Mouse (Mus musculus) midbrain, embryonic 16.5 days (tissue): Measurements from ENCODE around the gene Sqor. TPM values are rescaled to one million over a fixed set of nuclear protein-coding genes. Genes with fewer than 3 reads are reported as not detected.

ENCODE experiments used
- ATAC-seq: fragments of 200-750 bp; cut with Nextera tagmentation; 2 replicates; pipeline ENCODE4 v1.8.0; 2017; ENCODE audit warnings: moderate TSS enrichment
- H3K27ac ChIP-seq: fragments of 300-500 bp; sonication (generic); 2 replicates; pipeline ENCODE4 v1.5.1; 2014; ENCODE audit warnings: mild to moderate bottlenecking, low read length, mixed read lengths
- H3K27me3 ChIP-seq: fragments of 300-500 bp; sonication (generic); 2 replicates; pipeline ENCODE4 v1.6.1; 2014; ENCODE audit warnings: low read depth, low read length, mixed read lengths; ENCODE audit not compliant: control insufficient read depth, insufficient read depth
- H3K36me3 ChIP-seq: fragments of 300-500 bp; sonication (generic); 2 replicates; pipeline ENCODE4 v1.6.1; 2014; ENCODE audit warnings: mild to moderate bottlenecking, low read length, moderate library complexity, mixed read lengths; ENCODE audit not compliant: control insufficient read depth, insufficient read depth
- H3K4me1 ChIP-seq: fragments of 300-500 bp; sonication (generic); 2 replicates; pipeline ENCODE4 v1.6.1; 2014; ENCODE audit warnings: mild to moderate bottlenecking, low read length, mixed read lengths; ENCODE audit not compliant: control insufficient read depth, insufficient read depth
- H3K4me2 ChIP-seq: fragments of 300-500 bp; sonication (generic); 2 replicates; pipeline ENCODE4 v1.6.1; 2014; ENCODE audit warnings: mild to moderate bottlenecking, low read length, mixed read lengths
- H3K4me3 ChIP-seq: fragments of 300-500 bp; sonication (generic); 2 replicates; pipeline ENCODE4 v1.5.1; 2014; ENCODE audit warnings: low read depth, mild to moderate bottlenecking, low read length, moderate library complexity, mixed read lengths
- H3K9ac ChIP-seq: fragments of 300-500 bp; sonication (generic); 2 replicates; pipeline ENCODE4 v1.6.1; 2014; ENCODE audit warnings: low read depth, low read length, mixed read lengths
- H3K9me3 ChIP-seq: fragments of 300-500 bp; sonication (generic); replicated peaks from 2 replicates; pipeline ENCODE4 v1.6.1; 2014; ENCODE audit warnings: mild to moderate bottlenecking, low read length, mixed read lengths; ENCODE audit not compliant: control insufficient read depth, poor library complexity, severe bottlenecking
- WGBS: fragments of 180-500 bp; shearing (Covaris S2); extraction: QIAGEN DNeasy Blood & Tissue Kit; methylation state at CpG from one replicate; pipeline ENCODE4 v1.1.7; 2014; 5-methylcytosine and 5-hydroxymethylcytosine counted together
- polyA plus RNA-seq: library from polyadenylated mRNA; unstranded; fragments of >200 nt; fragmentation: Nextera tagmentation; extraction: Ambion mirVana; gene quantifications from 2 replicates; pipeline ENCODE4 v1.2.1, GENCODE M21; 2015

Gene Sqor
- polyA plus RNA-seq, 1 experiment from 2014 or later, result 2.4 TPM

DNA sequence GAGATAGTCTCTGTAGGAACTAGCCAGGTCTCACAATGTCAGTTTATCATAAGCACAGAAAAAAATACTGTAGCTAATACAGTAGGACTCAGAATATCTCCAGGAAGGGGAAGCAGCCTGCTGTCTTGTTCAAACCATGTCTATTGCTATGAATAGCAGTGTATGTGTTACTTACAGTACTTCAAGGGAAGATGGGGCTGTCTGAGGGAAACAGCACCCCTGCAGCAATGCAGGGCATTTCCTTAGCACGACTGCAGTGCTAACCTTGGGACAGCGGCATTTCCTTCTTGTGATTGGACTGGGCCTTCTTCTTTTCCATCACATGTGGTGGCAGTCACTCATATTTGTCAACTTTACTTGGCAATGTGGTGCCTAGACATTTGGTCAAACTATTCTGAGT lies 11.8 kb downstream of the Sqor start:
- no peak for ATAC-seq

DNA sequence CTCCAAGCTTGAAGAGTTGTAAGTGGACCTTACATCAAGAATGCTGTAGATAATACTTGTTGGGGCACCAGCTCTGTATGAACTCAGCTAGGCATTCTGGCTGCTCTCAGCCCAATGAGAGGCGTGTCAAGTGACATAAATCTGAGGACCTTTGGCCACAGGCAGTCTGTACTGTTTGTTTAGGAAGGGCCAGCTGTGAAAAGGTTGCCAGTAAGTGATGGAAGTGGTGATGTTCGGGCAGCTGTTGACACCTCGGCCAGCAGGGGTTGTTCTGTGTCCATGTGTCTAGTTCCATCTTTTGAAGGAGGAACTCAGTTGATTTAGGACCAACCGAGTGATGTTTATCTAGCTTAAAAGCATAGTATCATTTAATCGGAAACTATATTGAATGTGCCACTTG lies 14.9 kb downstream of the Sqor start:
- 79% methylated on average over 5 of the region's 5 CpGs for WGBS
- H3K4me1 ChIP-seq, result no peaks in the 10 kb centered on the region
- no peaks in the 10 kb centered on the region for H3K36me3 ChIP-seq
- no peak overlapping the region for H3K9ac ChIP-seq
- H3K4me2 ChIP-seq, result no peak overlapping the region
- no peak for ATAC-seq
- no peaks in the 10 kb centered on the region for H3K9me3 ChIP-seq
- no peaks in the 10 kb centered on the region for H3K27me3 ChIP-seq
- H3K27ac ChIP-seq, result no peak overlapping the region
- H3K4me3 ChIP-seq, result no peak overlapping the region

More for the DNA sequence above, 11.8 kb downstream of the Sqor start:
- no peak overlapping the region for H3K4me2 ChIP-seq
- WGBS, result 86% methylated on average over 2 of the region's 2 CpGs
- H3K4me1 ChIP-seq, result no peaks in the 10 kb centered on the region
- no peaks in the 10 kb centered on the region for H3K9me3 ChIP-seq
- H3K36me3 ChIP-seq, result no peaks in the 10 kb centered on the region
- no peak overlapping the region for H3K9ac ChIP-seq
- no peak overlapping the region for H3K27ac ChIP-seq
- no peaks in the 10 kb centered on the region for H3K27me3 ChIP-seq
- no peak overlapping the region for H3K4me3 ChIP-seq

DNA sequence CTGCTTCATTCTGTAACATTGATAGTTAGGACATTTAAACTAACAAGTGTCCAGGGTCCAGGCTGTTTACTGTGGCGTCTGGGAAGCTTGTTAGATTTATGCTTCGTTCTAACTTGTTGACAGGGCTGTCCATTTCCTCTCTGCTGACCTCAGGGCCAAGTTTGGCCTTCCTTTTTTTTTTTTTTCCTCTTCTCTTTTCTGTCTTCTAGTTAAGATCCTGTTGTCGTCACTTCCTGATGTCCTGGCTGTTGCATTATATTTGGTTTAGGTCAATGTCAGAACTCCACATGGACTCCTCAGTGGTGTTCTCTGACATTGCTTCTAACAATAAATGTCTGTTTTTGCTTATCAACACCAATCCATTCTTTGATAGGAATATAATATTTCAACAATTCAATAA lies 15.4 kb downstream of the Sqor start:
- no peaks in the 10 kb centered on the region for H3K27me3 ChIP-seq
- 80% methylated on average over 3 of the region's 3 CpGs for WGBS
- H3K27ac ChIP-seq, result no peak overlapping the region

DNA sequence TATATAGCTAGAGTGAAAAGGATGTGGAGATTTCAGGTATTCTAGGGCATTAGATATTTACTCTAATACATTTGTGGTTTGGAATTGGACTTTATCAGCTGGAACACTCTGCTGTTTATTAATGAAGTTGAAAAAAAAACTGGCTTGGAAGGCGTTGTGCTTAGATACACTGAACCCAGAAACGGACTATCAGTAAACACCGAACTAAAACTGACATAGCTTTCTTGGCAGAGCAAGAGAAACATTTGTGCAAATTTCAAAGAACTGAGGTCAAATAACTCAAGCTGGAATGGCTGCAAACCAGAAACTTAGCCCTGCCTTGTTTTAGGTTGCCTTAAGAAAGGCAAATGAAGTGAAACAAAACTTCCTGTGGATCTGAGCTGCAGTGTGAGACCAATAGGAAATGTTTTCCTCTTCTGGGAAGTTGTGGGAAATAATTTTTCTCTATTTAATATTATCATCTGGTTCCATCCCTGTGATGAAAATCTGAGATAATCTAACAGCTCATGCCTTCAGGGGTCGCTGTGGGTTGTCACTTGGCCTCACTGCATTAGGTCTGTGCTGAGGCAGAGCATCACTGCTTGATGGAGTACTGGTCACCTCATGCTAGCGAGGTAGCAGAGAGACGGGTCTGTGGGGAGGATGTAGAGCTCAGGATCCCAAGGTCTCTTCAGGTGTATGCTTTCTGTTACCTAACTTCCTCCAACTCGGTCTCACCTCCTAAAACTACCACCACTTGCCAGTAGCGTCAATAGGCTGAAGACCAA lies 16.7 kb downstream of the Sqor start:
- H3K27ac ChIP-seq, result no peak overlapping the region
- no peak overlapping the region for H3K9ac ChIP-seq
- ATAC-seq, result no peak
- no peaks in the 10 kb centered on the region for H3K36me3 ChIP-seq
- 82% methylated on average over 8 of the region's 8 CpGs for WGBS
- no peaks in the 10 kb centered on the region for H3K4me1 ChIP-seq
- no peaks in the 10 kb centered on the region for H3K27me3 ChIP-seq
- H3K9me3 ChIP-seq, result no peaks in the 10 kb centered on the region
- no peak overlapping the region for H3K4me3 ChIP-seq
- no peak overlapping the region for H3K4me2 ChIP-seq

More for the DNA sequence above, 15.4 kb downstream of the Sqor start:
- ATAC-seq, result no peak
- no peaks in the 10 kb centered on the region for H3K4me1 ChIP-seq
- no peak overlapping the region for H3K9ac ChIP-seq
- no peaks in the 10 kb centered on the region for H3K36me3 ChIP-seq
- H3K9me3 ChIP-seq, result no peaks in the 10 kb centered on the region
- H3K4me3 ChIP-seq, result no peak overlapping the region
- H3K4me2 ChIP-seq, result no peak overlapping the region

DNA sequence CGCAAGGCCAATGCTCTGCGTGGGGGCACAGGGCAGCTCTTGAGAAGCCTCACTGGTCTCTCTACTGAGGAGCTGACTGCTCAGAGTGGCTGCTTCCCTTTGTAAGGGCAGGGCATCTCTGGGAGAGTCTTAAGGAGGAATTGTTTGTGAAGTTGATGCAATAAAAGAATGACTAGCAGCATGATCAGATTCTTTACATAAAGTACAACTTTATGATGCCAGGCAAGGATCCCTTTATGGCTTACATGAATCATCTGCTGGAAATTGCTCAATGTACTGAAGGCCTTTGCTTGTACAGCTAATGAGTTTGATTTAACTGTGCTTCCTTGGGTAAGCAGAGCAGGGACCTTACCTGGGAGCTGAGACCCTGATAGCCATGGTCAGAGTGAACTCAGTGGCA lies 18.7 kb downstream of the Sqor start:
- Histone ChIP-seq H3K36me3 (no peaks in the 10 kb centered on the region), H3K9me3 (no peaks in the 10 kb centered on the region)
- no peak for ATAC-seq

DNA sequence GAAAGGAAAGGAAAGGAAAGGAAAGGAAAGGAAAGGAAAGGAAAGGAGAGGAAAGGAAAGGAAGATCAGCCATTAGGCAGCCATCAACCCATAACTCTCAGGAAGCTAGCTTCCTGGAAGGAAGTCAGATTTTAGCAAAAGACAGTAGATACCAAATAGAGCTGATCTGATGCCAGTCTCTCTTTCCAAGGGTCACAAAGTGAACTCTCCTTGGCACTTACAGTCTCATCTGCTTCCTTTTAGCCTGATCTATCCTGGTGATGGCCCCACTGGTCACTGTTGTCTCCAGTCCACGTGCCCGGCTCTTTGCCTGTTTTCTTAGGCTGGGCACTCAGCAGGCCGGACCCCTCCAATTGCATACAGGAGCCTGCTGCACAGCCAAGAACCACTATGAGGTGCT lies 19.7 kb downstream of the Sqor start:
- Histone ChIP-seq H3K4me3 (no peak overlapping the region), H3K4me2 (no peak overlapping the region), H3K27ac (no peak overlapping the region), H3K9ac (no peak overlapping the region), H3K4me1 (no peaks in the 10 kb centered on the region), H3K9me3 (no peaks in the 10 kb centered on the region), H3K27me3 (no peaks in the 10 kb centered on the region), H3K36me3 (no peaks in the 10 kb centered on the region)
- WGBS, result 90% methylated on average over 3 of the region's 3 CpGs
- no peak for ATAC-seq

More for the DNA sequence above, 18.7 kb downstream of the Sqor start:
- no peaks in the 10 kb centered on the region for H3K4me1 ChIP-seq
- H3K27ac ChIP-seq, result no peak overlapping the region
- no peak overlapping the region for H3K4me2 ChIP-seq
- 92% methylated on average over 2 of the region's 2 CpGs for WGBS
- no peaks in the 10 kb centered on the region for H3K27me3 ChIP-seq
- no peak overlapping the region for H3K9ac ChIP-seq
- H3K4me3 ChIP-seq, result no peak overlapping the region

DNA sequence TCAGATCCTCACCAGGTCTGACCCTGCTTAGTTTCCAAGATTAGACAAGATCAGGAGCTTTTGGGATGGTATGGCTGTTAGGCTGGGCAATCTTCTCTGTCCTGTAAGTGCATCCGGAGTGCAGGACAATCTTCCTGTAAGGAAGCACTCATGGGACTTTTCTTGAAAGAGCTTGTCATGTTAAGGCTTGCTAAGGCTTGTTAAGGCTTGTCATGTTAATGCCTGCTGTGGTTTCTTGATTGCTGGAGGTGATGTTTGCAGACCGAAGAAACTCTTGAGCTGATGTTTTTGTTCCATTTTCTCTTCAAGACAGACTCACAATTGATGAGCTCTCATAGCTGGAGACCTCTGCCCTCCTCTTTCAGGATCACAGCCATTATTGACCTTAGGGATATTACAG lies 21.1 kb downstream of the Sqor start:
- Histone ChIP-seq H3K27me3 (no peaks in the 10 kb centered on the region), H3K4me2 (no peak overlapping the region), H3K9ac (no peak overlapping the region), H3K36me3 (no peaks in the 10 kb centered on the region), H3K4me3 (no peak overlapping the region), H3K4me1 (no peaks in the 10 kb centered on the region), H3K27ac (no peak overlapping the region), H3K9me3 (no peaks in the 10 kb centered on the region)
- no peak for ATAC-seq
- WGBS, result 86% methylated on average over 2 of the region's 2 CpGs

DNA sequence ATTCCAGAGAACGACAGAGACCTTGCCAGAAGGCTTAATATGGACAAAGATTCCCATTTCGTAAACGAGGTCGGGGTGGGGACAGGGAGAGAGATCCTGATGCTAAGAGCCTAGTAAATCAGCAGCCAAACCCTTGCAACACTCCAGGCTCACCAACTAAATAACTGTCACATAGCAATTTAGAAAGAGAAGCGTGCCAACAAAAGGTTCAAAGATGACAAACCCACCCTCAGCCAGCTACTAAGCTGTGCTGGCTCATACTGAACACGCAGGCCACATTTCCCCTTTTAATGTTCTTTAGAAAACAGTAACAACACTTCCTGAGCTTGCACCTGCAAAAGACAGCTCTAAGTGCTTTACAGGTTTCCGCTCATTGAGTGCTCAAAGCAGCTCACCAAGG lies 24.3 kb downstream of the Sqor start:
- Histone ChIP-seq H3K4me3 (no peak overlapping the region), H3K4me1 (no peaks in the 10 kb centered on the region), H3K9me3 (no peaks in the 10 kb centered on the region), H3K27me3 (no peaks in the 10 kb centered on the region), H3K4me2 (no peak overlapping the region), H3K27ac (no peak overlapping the region), H3K36me3 (no peaks in the 10 kb centered on the region), H3K9ac (no peak overlapping the region)
- 85% methylated on average over 7 of the region's 7 CpGs for WGBS
- ATAC-seq, result no peak

DNA sequence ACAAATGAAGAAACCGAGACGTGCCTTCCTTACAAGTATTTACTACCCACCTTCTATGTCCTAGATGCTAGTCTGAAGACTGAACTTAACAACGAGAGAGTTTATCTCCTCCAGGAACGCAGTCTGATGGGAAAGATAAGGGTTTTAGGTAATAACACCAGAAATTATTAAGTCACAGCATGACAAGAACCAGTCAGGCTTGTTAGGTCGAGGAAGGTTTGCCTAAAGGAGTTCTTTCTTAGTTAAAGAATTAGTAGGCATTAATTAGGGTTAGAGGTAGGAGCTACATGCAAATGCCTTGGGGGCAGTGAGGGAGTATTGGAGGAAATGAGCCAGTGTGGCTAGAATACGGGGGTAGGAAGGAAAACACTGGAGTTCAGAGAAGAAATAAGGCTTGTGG lies 24.7 kb downstream of the Sqor start:
- 71% methylated on average over 6 of the region's 6 CpGs for WGBS
- ATAC-seq, result no peak

More for the DNA sequence above, 24.7 kb downstream of the Sqor start:
- H3K36me3 ChIP-seq, result no peaks in the 10 kb centered on the region
- no peak overlapping the region for H3K9ac ChIP-seq
- no peak overlapping the region for H3K4me3 ChIP-seq
- no peaks in the 10 kb centered on the region for H3K9me3 ChIP-seq
- no peaks in the 10 kb centered on the region for H3K27me3 ChIP-seq
- no peak overlapping the region for H3K4me2 ChIP-seq
- H3K27ac ChIP-seq, result no peak overlapping the region
- no peaks in the 10 kb centered on the region for H3K4me1 ChIP-seq
